Mouse (Mus musculus) cerebellum, adult 9-10 months (tissue): ENCODE results near the gene Cln3.

ENCODE experiments used
- DNase-seq: peaks from one replicate; pipeline ENCODE4 v3.0.0; 2022

The Cln3 gene

DNA sequence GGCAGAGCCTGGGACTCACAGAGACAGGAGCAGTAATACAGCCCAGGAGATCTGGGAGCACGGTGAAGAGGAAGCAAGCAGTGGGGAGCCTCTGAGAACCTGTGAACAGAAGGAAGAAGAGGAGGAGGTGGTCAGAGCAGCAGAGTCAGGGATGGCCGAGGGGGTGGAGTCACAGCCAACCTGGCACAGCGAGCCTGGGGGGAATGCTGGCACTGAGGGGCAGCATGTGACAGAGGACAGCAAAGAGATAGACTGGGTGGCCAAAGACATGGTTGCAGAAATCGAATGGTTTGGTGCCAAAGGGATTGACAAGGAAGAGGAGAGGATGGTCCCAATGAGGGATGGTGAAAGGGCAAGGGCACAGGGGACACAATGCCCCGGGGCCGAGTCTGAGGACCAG lies at the start of gene Cln3:
Gene Cln3, minus strand, starts transcription at position 101 of the 400 bp plus-strand sequence.
- no peak for DNase-seq

DNA sequence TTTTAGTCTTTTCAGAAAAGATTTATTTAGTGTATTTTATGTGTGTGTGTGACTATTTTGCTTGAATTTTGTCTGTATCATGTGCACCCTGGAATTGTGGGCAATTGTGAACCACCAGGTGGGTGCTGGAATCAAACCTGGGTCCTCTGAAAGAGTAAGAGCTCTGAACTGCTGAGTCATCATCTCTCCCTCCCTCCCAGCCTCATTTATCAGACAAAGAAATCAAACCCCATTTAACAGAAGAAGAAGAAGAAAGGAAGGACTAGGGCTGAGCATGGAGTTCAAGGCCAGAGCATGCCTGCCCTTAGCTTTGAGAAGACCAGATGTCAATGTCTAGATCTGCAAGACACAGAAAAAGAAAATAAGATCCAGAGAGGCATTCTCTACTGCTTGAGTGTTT lies 49.8 kb upstream of the Cln3 start:
- DNase-seq = no peak

DNA sequence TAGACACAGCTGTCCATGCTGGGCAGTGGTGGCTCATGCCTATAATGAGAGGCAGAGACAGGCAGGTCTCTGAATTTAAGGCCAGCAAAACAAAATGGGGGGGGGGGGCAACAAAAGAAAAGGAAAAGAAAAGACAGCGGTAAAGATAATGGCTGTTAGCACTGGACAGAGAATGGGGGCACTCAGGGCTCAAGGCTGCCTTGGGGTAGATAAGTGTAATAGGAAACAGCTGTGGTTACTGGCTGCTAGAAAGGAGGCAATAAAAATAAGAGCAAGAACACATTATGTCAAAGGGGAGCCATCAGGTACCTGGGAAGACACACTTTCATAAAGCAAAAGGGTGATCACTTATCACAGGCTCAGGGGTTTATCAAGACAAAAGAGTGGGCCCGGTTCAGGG lies 46.9 kb upstream of the Cln3 start:
- no peak for DNase-seq

DNA sequence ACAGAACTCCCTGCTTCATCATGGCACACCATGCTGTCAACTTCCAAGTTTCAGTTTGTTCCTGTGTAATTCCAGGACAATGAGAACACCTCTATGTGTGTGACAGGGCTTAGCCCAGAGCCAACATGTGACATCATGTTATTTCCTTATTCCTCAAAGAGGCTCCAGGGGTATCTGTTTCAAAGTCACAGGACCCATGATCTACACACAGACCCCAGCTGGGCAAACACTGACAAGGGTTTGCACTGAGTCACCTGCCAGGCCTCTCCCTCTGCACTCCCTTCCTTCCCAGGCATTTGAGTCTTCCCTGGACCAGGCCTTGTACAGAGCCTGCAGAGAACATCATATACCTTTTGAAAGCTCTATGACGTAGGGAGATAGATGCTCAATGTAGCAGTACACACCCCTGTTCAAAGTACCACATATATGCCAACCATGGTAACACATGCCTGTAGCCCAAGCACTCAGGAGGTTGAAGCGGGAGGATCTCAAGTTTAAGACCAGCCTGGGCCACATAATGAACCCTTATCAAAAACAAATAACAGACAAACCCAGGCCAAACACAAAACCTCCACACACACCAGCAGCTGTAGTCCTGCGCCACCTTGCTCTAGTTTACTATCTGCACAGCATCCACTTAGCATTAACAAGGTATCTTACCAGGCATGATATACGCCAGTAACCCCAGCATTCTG lies 45.4 kb upstream of the Cln3 start, which contains the start of gene Nupr1:
Gene Nupr1, minus strand, starts transcription at position 38 of the 695 bp plus-strand sequence.
- DNase-seq = no peak

DNA sequence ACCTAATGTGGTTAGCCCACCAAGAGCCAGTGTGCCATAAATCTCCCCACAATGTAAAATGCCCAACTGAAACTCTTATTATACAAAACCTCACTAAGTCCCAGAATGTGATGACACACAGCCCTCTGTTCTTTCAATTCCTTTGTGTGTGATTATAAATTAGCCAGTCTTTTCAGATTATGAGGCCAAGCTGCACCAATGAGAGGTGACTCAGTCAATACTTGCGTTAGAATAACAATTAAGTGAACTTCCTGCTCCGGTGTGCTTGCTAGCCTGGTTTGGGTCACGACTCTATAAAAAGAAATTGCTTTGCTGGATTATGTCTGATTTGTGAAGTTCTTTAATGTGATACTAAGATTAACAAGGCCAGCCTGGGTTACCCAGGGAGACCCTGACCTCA lies 44.3 kb upstream of the Cln3 start:
- DNase-seq = no peak

DNA sequence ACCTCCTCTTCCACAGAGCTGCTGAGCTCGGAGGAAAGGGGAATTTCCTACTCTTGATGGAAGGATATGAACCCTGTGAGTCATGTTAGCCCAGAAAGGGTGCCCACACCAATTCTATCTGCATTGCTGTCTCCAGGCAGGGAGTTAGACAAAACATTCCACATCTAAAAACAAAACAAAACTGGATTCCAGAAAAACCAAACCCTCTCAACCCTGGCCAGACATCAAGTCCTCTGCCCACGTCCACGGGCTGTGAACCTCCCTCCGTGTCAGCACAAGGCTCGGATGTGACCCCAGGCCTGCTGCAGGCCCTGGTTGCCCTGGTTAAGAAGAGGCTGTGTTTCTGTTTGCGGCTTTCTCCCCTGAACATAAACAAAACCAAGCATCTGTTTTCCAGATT lies 42.5 kb upstream of the Cln3 start:
- DNase-seq = no peak

DNA sequence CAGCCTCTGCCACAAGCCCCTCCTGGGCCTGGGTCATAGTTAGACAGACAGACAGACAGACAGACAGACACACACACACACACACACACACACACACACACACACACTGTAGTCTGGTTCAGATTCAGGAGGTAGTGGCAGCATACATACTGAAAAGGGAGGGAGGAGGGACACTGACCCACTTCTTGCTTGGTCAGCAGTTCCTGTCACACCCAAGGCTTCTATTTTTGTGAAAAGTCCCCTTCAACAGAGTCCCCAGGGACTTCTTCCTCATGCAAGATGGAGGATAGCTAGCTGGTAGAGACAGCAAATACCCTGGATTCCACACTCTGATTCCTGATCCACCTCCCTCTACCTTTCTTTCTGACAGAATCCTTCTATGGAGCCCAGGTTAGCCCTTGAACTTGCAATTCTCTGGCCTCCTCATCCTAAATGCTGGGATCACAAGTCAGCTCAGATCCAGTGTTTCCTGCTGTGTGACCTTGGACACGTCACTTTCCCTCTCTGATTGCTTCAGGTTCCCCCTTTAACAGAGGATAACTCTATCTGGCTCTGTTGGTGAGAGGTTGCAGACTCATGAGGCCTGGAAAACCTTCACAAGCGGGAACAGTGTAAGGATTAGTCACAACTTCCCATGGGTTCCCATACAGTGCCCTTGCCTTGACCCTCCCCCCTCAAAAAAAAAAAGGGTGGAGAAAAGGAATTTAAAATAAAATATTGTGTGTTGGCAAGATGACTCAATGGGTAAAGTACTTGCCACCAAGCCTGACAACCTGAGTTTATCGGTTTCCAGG lies 40.4 kb upstream of the Cln3 start:
- DNase-seq = no peak

DNA sequence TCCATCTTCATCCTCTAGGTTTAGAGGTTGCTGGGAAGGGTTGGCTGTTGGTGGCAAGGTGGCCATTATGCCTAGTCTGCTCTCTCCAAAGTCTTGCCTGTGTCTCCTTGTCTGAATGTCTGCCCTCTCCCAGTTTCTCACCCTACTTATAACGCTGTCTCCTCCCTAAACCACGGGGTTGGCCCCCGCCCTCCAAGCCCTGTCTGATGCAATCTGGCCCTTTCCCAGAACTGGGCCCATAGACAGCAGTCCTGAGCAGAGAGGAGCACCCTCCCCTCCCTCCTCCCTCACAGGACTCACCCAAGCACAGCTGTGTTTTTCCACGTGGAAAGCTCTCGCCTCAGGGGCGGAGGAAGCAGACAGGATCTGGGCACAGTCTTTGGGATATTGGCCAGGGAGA lies 39.8 kb upstream of the Cln3 start:
- DNase-seq = no peak

DNA sequence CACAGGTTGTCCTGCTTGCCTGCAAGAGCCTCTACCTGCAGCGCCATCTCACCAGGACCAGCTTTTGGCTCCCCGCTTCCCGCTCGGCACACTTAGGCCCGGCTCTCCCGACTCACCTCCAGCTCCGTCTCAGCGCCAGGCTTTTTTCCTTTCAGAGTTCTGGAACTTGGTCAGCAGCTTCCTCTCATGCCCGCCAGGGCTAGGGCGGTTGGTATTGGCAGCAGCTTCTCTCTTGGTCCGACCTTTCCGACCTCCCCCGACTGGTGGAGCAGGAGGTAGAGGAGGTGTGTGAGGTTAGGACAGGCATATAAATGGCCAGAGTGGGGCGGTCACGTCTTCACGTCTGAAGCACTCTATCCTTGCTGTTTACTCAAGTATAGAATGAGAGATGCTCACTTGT lies 39.2 kb upstream of the Cln3 start:
- DNase-seq = no peak

DNA sequence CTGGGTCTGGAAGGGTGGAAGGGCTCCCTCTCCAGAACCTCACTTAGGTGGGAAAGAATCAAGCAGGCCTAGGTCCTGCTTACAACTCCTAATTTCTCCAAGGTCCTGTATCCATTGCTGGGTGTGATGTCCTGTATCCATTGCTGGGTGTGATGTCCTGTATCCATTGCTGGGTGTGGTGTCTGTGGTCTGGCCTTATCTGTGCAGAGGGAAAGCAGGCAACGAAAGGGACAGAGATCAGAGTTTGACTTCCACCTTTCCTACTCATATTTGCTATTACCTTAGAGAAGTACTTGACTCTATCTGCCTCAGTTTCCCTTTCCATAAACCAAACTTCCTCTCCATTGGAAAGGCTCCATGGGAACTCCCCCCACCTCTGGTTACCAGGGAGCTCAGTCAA lies 37.8 kb upstream of the Cln3 start:
- no peak for DNase-seq

DNA sequence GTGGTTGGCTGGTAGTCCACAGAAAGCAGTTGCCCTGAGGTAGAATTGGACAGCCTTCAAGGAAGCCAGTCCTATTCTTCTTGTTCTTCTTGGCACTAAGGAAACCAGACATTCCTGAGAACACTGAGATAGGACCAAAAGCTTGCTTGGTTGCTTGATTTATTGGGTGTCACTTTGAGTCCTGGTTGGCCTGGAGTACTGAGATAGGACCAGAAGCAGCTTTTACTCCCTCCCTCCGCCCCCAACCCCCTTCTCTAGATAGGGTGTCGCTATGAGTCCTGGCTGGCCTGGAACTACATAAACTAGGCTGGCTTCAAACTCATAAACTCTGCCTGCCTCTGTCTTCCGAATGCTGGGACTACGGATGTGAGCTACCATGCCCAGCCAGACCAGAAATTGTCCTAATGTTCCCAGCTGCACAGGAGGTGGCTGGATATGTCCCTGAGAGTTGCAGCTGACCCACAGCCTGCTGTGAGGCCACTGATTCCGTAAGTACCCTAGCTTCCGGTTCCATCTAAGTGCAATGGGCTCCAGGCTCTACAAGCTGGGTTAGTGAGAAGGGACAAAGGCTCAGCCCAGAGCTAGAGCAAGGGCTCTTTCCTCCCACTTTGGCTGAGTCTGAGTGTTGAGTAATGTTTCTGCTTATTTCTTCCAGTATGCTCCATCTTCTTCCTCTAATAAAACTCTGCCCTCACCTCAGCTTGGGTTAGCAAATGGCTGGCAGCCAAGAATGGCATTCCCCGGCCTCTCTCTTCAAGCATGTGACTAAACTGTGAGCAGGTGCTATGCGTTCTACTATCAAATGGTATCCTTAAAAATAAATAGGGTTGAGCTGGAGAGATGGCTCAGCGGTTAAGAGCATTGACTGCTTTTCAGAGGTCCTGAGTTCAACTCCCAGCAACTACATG lies 36.1 kb upstream of the Cln3 start:
- no peak for DNase-seq

DNA sequence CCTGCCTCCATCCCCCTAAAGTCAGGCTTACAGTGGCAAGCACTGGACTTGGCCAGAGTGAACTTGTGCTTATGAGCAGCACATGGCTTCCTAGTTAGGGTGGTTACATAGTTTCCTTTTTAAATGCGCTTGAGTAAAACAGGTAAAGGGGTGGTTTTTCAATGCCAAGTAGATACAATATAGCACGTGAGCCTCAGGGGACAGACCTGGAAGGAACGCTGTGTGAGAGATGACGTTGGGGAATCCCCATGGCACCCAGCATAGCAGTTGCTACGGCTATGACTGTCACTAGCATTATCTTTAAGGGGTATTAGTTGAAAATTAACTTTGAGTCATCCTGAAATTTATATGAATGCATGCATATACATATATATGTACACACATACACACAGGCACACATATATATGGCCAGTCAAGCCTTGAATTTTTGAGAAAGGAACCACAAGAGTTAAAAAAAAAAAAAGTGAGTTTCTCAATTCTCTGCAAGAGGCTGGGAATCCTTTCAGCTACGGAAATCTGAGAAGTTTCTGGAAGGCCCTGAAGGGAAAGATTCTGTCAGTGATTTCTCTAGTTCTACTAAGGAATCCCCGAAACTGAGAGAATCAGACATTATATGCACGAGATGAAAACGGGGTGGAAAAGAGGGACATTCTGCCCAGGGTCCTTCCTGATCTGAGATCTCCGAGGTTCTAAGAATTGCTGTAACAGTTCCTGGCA lies 34.1 kb upstream of the Cln3 start:
- DNase-seq = no peak

DNA sequence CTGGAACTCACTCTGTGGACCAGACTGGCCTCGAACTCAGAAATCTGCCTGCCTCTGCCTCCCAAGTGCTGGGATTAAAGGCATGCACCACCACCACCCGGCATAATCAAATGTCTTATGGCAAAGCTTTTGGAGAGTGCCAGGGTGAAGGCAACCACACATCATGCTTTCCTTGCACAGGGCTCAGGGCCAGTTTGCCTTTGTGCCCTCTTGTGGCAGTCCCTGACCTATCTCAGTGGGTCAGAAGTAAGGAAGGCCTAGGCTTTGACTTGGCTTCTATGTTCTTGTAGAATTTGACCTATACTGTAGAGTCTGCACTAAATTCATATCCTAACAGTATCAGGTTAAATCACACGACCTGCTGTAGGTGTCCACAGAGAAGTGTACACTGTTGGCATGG lies 31.1 kb upstream of the Cln3 start:
- no peak for DNase-seq

DNA sequence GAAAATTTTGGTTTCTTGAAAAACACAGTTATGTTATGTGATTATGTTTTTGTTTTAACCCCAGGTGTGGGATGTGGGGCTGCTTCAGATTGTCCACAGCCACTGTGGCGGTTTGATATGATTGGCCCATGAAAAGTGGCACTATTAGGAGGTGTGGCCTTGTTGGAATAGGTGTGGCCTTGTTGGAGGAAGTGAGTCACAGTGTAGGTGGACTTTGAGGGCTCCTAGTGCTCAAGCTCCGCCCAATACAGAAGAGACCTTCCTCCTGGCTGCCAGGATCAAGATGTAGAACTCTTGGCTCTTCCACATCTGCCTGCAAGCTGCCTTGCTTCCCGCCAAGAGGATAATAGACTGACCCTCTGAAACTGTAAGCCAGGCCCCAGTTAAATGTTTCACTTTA lies 27.1 kb upstream of the Cln3 start:
- no peak for DNase-seq

DNA sequence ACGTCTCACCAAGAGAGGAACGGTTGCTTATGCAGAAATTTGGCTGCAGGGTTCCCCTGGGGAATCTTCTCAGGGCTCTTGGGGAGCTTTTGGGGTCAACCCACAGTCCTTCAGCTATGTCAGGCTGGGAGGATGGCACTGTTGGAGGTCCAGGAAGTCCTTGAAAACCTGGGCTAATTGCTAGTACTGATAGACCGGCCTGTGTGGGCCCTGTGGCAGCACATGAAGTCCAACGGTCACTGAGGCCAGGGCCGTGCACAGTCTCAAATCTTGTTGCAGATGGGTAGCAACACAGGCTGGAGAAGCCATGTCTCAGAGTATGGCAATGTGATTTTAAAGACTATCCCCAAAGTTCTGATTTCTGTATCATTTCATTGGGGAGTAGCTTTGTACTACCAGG lies 22.2 kb upstream of the Cln3 start:
- no peak for DNase-seq

DNA sequence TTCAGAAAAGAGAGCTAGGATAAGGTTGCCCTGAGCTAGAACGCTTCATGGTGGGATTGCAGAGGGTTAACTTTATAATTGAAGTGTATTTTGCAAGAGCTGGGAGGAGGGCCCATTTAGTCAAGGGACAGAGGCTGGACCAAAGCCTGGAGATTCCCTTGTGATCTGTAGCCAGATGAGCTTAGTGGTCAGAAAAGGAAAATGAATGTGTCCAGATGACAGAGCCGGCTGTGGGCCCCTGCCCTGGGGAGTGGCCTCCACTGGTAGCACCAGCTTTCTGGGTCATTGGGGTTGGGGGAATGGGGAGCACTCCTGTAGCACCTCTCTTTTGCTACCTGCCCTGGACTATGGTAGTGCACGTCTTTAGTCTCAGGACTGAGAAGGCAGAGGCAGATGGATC lies 21.4 kb upstream of the Cln3 start:
- no peak for DNase-seq

DNA sequence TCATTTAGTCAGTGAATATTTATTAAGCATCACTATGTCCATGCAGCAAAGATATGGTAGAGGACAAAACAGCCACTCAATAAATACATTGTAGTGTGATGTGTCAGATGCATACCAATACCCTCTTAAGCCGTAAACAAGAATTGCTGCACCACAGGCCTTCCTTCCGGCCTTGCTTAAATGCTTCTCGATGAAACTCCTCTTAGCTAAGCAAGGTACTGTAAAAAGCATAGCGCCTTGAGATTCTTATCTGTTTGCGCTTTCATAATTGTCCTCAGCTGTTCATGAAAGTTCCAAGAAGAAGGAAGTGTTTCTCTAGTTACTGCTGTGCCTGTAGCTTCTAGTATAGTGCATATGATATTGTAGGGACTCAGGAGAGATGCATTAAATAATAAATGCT lies 21.0 kb upstream of the Cln3 start:
- DNase-seq = no peak

DNA sequence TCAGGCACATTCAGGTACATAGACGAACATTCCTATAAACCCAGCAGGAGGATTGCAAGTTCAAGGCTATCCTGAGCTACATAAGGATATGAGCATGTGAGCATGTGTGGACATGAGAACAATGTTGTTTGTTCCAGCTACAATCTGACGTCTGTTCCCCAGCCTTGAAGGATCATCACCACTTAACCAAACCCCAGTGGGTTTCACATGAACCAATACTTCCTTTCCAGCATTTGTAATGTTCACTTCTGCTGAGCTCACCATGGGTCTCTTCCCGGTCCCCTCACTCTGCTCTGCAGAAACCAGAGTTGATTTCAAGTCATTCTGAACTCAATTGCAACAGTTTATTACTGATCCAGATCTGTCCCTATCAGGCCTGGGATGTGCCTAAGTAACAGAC lies 17.0 kb upstream of the Cln3 start:
- no peak for DNase-seq

DNA sequence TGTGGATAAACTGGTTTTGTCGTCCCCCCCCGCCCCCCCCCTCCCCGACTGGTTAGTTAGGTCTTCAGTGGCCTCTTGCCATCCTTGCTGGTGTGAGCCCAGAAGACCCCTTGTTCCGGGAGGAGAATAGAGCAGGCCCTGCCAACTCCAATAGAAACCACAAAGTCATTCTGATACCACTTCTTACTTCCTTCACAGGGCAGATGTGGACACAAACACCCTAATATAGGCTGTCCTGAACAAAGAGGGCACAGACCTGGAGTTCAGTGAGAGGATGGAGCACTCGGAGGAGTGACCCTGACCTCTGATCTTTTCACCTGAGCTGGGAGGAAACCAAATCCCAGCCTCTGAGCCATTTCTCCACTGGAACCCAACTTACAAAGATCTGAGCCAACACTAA lies 16.3 kb upstream of the Cln3 start:
- no peak for DNase-seq

DNA sequence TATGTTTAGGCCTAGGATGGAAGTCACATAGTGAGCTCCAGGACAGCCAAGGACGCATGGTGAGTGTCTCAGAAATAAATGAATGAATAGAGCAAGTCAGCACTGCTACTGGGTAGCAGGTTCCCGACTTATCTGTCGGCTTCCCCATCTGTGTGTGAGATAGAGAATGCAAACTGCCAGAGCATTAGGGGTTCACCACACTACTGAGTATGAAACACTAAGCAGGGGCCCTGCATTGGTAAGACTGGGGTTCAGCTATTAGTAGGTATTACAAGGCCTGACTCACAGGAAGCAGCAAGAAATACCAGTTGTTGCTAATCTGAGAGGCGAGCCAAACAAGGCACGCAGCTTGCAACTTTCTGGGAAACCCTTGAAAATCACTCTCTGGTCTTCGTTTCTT lies 13.3 kb upstream of the Cln3 start:
- no peak for DNase-seq

DNA sequence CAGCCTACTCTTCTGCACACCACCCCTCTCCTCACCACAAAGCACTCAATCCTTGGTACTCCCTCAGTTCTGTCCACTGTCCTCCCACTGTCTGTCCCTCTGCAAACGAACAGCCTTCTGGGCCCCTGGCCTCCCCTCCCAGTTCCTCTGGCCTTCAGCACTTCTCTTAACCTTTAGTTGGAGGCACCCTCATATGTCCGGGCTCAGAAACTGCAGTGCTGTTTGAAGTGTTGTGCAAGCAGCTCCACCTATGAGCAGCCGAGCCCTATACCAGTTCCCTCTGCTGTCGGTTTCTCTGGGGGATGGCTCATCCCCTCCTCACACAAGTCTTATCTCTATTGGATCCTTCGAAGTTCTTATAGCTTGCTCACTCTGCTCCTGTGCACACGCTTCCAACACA lies 10.8 kb upstream of the Cln3 start:
- no peak for DNase-seq

DNA sequence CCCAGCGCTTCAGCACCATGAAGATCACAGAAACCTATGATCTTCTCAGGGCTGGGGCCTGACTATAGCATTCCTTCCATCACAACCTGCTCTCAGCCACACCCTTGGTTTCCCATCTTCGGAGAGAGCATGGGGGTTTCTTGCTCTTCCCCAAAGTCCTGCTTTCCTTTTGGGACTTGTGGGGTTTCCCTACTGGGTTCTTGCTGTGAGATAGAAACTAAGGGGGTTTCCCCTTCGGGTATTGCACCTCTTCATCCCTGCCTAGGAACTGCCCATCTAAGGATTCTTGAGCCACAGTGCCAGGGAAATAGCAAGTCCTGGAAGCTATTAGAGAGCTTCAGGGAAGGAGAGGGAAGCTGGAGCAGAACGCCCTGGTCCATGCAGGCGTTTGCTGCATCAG lies 10.3 kb upstream of the Cln3 start:
- no peak for DNase-seq
